Mouse (Mus musculus) c-Kit-positive CD71-positive TER-119-positive erythroid progenitor cells, embryonic 14.5 days (primary cell): ENCODE measurements around the gene Naa20.

ENCODE experiments used
- DNase-seq: peaks from one replicate; pipeline ENCODE4 v3.0.0-alpha.2; 2013; ENCODE audit warnings: low spot score

Gene Naa20

GRCm38 (mm10) chr2:145901861-145902260, at the start of gene Naa20:
Gene Naa20 (plus strand): TSS chr2:145902099.
- DNase-seq, result no peak

DNA sequence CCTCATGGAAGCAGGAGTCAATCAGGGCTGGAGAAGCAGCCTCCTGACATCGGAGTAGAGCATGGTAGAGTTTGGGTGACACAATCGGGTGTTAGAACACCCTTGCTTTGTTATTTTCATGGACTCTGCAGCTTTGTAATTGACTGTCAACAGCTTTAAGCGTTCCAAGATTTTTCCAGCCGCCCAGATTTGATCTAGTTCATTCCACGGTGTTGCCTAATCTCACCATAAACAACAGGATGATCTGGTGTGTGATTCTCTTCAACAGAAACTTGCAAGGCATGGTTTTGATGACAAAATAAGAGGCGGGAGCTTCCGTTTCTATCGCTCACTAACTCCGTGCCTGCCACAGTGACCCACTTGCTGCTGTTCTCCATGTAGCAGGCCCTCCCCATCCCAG, 46.1 kb upstream of the Naa20 start:
- no peak for DNase-seq

- DNase-seq, result no peak
Measured at GRCm38 (mm10) chr2:145857864-145858263, 44.0 kb upstream of the Naa20 start.

DNA sequence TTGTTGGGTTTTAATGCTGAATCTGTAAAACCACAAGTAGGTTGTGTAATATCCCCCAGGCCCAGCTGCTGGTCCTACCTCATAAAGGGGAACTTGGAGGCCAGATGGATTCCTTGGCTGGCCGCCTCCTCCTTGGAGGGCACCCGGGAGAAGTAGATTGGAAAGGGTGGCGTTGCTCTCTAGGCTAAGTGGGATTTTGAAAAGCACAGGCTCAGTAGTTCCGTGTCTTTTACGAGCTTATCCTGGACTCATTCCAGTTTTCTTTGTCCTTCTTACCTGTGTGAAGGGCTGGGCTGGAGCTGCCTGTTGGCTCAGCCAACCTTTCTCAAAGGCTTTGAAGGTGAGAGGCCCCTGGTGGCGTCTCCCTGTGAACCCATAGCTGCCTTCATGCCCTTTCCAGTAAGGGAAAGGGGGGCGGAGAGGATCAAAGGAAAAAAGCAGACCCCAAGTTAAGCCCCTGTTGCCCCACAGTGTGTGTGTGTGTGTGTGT, 42.4 kb upstream of the Naa20 start:
- DNase-seq, result no peak

GRCm38 (mm10) chr2:145859932-145860801, 41.7 kb upstream of the Naa20 start:
- no peak for DNase-seq

DNA sequence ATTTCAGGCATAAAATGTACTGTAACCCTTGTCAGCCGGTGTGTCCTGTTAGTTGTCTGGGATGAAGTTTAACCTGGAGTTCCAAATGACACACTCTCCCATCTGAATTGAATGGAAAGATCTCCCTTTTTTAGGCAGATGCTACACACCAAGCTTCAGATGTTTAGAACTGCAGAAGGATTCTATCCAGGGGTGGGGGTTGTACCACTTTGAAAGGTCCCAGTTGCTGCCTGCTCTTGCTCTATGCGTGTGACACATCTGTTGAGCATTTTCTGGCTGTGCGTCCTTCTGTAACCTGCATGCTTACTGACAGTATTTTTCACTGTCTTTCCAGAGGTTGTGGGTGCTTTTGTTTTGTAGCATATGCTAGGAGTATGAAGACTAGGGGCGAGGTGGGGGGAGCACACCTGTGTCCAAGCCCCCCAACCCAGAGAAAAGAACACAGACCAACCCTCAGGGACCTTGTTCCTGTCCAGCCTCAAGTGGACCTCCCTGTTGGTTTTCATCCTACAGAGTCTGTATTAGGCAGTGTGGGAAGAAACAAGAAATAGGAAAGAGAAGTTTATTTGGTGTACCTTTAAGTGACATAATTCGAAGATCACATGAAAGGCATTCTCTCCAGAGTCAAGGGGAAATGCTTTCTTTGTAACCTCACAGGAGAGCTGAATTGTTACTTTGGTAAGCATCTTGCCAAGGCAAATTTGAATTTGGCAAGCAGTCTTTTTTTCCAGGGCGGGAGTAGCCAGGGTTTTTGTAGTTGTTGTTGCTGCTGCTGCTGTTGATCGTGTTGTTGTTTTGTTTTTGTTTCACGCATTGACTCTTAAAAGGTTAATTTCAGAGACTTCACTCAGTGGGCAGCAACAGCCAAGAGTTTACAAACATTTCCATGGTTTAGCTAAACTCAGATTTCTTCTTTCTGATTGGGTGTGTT, 40.4 kb upstream of the Naa20 start:
- DNase-seq, result no peak

- DNase-seq, result no peak
Measured at GRCm38 (mm10) chr2:145862206-145862817, 39.6 kb upstream of the Naa20 start.

GRCm38 (mm10) chr2:145865344-145865743, 36.6 kb upstream of the Naa20 start:
- no peak for DNase-seq

GRCm38 (mm10) chr2:145866238-145866637, 35.7 kb upstream of the Naa20 start:
- DNase-seq, result no peak

GRCm38 (mm10) chr2:145866695-145867449, 35.0 kb upstream of the Naa20 start:
- DNase-seq, result no peak

GRCm38 (mm10) chr2:145871308-145871707, 30.6 kb upstream of the Naa20 start:
- no peak for DNase-seq

DNA sequence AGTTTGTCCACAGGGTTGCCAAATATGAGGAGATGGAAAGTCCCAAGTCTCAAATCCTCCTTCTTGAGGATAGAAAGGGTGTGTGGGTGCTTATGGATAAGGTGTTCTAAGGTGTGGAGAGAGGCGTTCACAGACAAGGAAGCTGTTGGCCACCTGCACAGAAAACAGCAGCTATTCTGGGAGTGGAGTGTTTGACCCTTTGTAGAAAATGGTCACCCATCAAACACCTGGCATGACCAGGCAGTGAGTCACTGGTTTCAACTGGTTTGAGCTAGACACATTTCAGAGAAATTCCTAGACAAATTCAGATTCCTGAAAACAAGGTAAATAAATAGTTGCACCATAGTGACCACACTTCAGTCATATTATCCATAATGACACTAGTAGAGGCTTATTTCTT, 29.8 kb upstream of the Naa20 start:
- no peak for DNase-seq

DNA sequence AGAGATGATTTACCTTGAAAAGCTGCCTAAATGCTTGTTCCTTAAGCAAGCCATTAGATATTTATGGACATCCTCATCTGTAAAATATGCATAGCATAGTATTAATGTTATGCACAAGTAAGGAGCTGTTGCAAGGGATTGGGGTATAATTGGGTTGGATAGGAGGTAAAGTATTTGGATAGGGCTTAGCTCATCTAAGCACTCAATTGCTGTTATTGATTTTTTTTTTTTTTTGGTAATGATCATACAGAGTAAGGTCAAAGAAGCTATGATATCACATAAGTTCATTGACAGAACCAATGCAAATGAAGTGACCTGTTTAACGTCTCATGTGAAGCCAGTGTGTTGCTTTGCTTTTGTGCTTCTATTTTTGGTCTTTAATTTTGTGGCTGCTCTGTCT, 27.9 kb upstream of the Naa20 start:
- DNase-seq, result no peak

- DNase-seq, result no peak
Measured at GRCm38 (mm10) chr2:145874879-145875482, 26.9 kb upstream of the Naa20 start.

- no peak for DNase-seq
Measured at GRCm38 (mm10) chr2:145877191-145877590, 24.7 kb upstream of the Naa20 start.

GRCm38 (mm10) chr2:145880887-145881747, 20.8 kb upstream of the Naa20 start:
- no peak for DNase-seq

- no peak for DNase-seq
Measured at GRCm38 (mm10) chr2:145881932-145882331, 20.0 kb upstream of the Naa20 start.

DNA sequence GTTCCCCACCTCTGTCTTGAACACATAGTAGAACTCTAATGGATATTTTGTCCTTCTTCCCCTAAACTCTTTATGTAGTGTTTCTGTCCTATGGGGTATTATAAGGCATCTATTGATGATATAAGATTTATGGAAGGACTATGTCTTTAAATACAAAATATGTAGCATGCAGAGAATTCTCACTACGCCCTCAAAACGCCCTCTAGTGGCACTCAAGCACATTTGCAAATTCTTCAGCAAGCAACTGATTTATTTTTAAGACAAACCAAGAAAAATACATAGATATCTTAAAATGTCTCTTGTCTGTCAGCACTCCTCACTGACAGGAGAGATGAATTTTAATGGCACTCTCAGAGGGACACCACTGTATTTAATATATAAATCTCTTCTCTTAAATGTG, 19.5 kb upstream of the Naa20 start:
- no peak for DNase-seq

- DNase-seq, result no peak
Measured at GRCm38 (mm10) chr2:145884036-145884912, 17.6 kb upstream of the Naa20 start.
